Mouse (Mus musculus): Measurements from ENCODE around the gene Cstad.

- TF ChIP-seq CTCF (IDR thresholded peaks at IDR 0.05; ENCODE audit: extremely low read depth, insufficient read length, insufficient replicate concordance, low read depth, low read length), result no peak
- no peak for TF ChIP-seq POLR2A (IDR thresholded peaks at IDR 0.05; ENCODE audit: low read depth, low read length)
Measured at GRCm38 (mm10) chr2:30592951-30593350, 1.9 kb upstream of the Cstad start.
